In the genomic region with DNA sequence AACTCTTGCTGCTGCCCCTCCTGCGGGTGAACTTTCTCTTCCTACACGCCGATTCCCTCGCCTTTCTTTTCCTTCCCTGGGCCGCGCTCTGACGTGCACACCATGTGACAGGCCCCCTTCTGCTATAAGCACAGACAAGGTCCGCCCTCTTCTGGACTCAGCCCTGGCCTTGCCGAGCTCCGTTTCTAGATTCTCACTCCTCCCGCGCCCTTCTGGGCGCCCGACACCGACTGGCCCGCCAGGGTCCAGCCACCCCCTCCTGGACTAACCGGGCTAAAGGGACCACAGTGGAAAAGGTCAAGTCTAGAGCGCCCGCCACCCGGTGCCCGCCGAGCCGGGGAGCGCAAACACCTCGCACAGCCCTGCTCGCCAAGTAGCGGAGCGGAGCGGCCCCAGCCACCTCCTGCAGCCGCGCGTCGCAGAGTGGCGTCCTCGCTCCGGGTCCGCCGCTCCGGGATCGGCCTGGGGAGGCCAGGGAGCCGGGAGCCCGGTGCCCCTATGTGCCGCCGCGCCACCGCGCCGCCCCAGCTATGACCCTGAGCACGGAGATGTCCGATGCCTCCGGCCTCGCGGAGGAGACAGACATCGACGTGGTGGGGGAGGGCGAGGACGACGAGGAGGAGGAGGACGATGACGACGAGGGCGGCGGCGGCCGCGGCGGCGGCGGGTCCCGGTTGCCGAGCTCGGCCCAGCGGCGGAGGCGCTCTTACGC, we compare ENCODE assay signal across 8 mouse cellular contexts. TPM values are rescaled to one million over a fixed set of nuclear protein-coding genes. Genes with fewer than 3 reads are reported as not detected.
DNase-seq lines count a peak whose midpoint lies in the region; ATAC-seq and TF ChIP-seq lines count a peak whose summit lies in the region.

A gene (plus strand): TSS at position 153 of the 712 bp plus-strand sequence.

- intact Hi-C loops in left cerebral cortex, adult 2 months (cut with DNase I): loop anchor here (5.0 kb wide), 2 partner anchors 218 to 233 kb away; no protein-coding TSS in a partner anchor
- intact Hi-C loops in left cerebral cortex, postnatal 25 days (cut with DNase I): loop anchor here (5.0 kb wide), 1 partner anchor 233 kb away; no protein-coding TSS in a partner anchor

- no peaks in the 10 kb centered on the region for H3K36me3 ChIP-seq in heart, embryonic 11.5 days (ENCODE audit: control insufficient read depth, insufficient read depth, low read length)
- H3K36me3 ChIP-seq in kidney, embryonic 14.5 days (ENCODE audit: control insufficient read depth, insufficient read depth, low read length): no peaks in the 10 kb centered on the region
- H3K36me3 ChIP-seq in lung, postnatal 0 days (ENCODE audit: insufficient read depth, low read length): no peaks in the 10 kb centered on the region

- WGBS in heart, embryonic 11.5 days (ENCODE audit: insufficient replicate concordance): under 1% methylated on average over 57 of the region's 76 CpGs
- WGBS in kidney, embryonic 14.5 days: 2% methylated on average over 60 of the region's 76 CpGs
- under 1% methylated on average over 57 of the region's 76 CpGs for WGBS in lung, postnatal 0 days

- peak within 1 kb of the TSS; percentile 59; the same call in 1 of the 2 replicates for H3K9ac ChIP-seq in heart, embryonic 11.5 days (ENCODE audit: low read depth, low read length)
- peak within 1 kb of the TSS; percentile 72 for H3K9ac ChIP-seq in kidney, embryonic 14.5 days (ENCODE audit: low read depth, low read length)
- H3K9ac ChIP-seq in lung, postnatal 0 days (replicated peaks; ENCODE audit: low read depth): no peak within 1 kb of the TSS

- H3K4me2 ChIP-seq in heart, embryonic 11.5 days: peak within 1 kb of the TSS; percentile 87
- H3K4me2 ChIP-seq in kidney, embryonic 14.5 days (replicated peaks; ENCODE audit: low read depth, low read length): peak within 1 kb of the TSS; percentile 57
- H3K4me2 ChIP-seq in lung, postnatal 0 days (replicated peaks; ENCODE audit: low read depth, low read length): peak within 1 kb of the TSS; percentile 77

- H3K9me3 ChIP-seq in heart, embryonic 11.5 days (replicated peaks; ENCODE audit: control insufficient read depth, low read length): no peaks in the 10 kb centered on the region
- no peaks in the 10 kb centered on the region for H3K9me3 ChIP-seq in kidney, embryonic 14.5 days (ENCODE audit: control insufficient read depth, low read length)
- no peaks in the 10 kb centered on the region for H3K9me3 ChIP-seq in lung, postnatal 0 days (ENCODE audit: low read length)

- H3K27ac ChIP-seq in left cerebral cortex, adult 2 months: no peak within 1 kb of the TSS
- H3K27ac ChIP-seq in cortical plate, adult 2 months (ENCODE audit: insufficient read depth, low read length): no peak within 1 kb of the TSS; the same call in 1 of the 2 replicates
- 0 out of 2 replicates have a peak within 1 kb of the TSS, but pooled peaks have one; percentile 29 for H3K27ac ChIP-seq in heart, embryonic 11.5 days (ENCODE audit: low read depth, low read length)
- peak within 1 kb of the TSS; percentile 82 for H3K27ac ChIP-seq in kidney, embryonic 14.5 days (ENCODE audit: low read depth, low read length)
- no peak within 1 kb of the TSS for H3K27ac ChIP-seq in lung, postnatal 0 days (ENCODE audit: low read length)

- 0 out of 2 replicates have a peak, but pooled peaks have one; percentile 18 for TF ChIP-seq POLR2A in cortical plate, adult 2 months (IDR thresholded peaks at IDR 0.05; ENCODE audit: extremely low read depth, insufficient read depth, low read length)

- H3K4me3 ChIP-seq in left cerebral cortex, adult 2 months: peak within 1 kb of the TSS; percentile 28
- 0 out of 2 replicates have a peak within 1 kb of the TSS, but pooled peaks have one; percentile 15 for H3K4me3 ChIP-seq in cortical plate, adult 2 months (ENCODE audit: insufficient read depth, low read length)
- peak within 1 kb of the TSS; percentile 56 for H3K4me3 ChIP-seq in heart, embryonic 11.5 days (ENCODE audit: low read depth, low read length)
- H3K4me3 ChIP-seq in kidney, embryonic 14.5 days (ENCODE audit: low read length): peak within 1 kb of the TSS; percentile 49
- H3K4me3 ChIP-seq in lung, postnatal 0 days (ENCODE audit: low read depth, low read length): peak within 1 kb of the TSS; percentile 46

- no peak for TF ChIP-seq EP300 in lung, postnatal 0 days (IDR thresholded peaks at IDR 0.05)

- DNase-seq in left cerebral cortex, adult 2 months (ENCODE audit: extremely low spot score in 1 of 2, low spot score in 2 of 2): peak in 1 of 2 experiments; percentile 19
- no peak for DNase-seq in left cerebral cortex, postnatal 25 days (ENCODE audit: low spot score in 2 of 2)
- peak; percentile 70 for DNase-seq in lung, postnatal 0 days (ENCODE audit: low spot score)
- peak; percentile 39 for DNase-seq in ovary, postnatal 36 days (ENCODE audit: low spot score)
- no peak for DNase-seq in layer of hippocampus, postnatal 14 days (ENCODE audit: low spot score in 2 of 2)

- ATAC-seq in heart, embryonic 11.5 days (replicated peaks; ENCODE audit: insufficient number of reproducible peaks, low FRiP score, low TSS enrichment): peak; percentile 80
- peak; percentile 92 for ATAC-seq in kidney, embryonic 14.5 days (ENCODE audit: low FRiP score, low TSS enrichment)
- ATAC-seq in lung, postnatal 0 days: peak; percentile 89

- TF ChIP-seq CTCF in left cerebral cortex, adult 2 months (IDR thresholded peaks at IDR 0.05): no peak
- TF ChIP-seq CTCF in cortical plate, adult 2 months (IDR thresholded peaks at IDR 0.05; ENCODE audit: extremely low read depth, insufficient read depth, low read length): no peak
- no peak for TF ChIP-seq CTCF in lung, postnatal 0 days (IDR thresholded peaks at IDR 0.05)

- H3K27me3 ChIP-seq in heart, embryonic 11.5 days (ENCODE audit: control insufficient read depth, insufficient read depth, low read length): peaks cover 86% of the 10 kb centered on the region
- peaks cover 62% of the 10 kb centered on the region for H3K27me3 ChIP-seq in kidney, embryonic 14.5 days (ENCODE audit: control insufficient read depth, insufficient read depth, low read length)
- peaks cover 85% of the 10 kb centered on the region for H3K27me3 ChIP-seq in lung, postnatal 0 days (replicated peaks; ENCODE audit: insufficient read depth, low read length)

- no peaks in the 10 kb centered on the region for H3K4me1 ChIP-seq in cortical plate, adult 2 months (ENCODE audit: control insufficient read depth, insufficient read depth, low read length)
- H3K4me1 ChIP-seq in heart, embryonic 11.5 days (ENCODE audit: control insufficient read depth, insufficient read depth, low read length): peaks cover 7% of the 10 kb centered on the region; the same call in 1 of the 2 replicates
- 0 out of 2 replicates have a peak, but pooled peaks cover 4% of the 10 kb centered on the region for H3K4me1 ChIP-seq in kidney, embryonic 14.5 days (ENCODE audit: control insufficient read depth, insufficient read depth, low read length)
- H3K4me1 ChIP-seq in lung, postnatal 0 days (ENCODE audit: insufficient read depth, low read depth, low read length): peaks cover 8% of the 10 kb centered on the region

RNA-seq across cellular contexts. Expression of the gene that starts here (rescaled TPM):
- 1 to 10 TPM; 1.5 to 1.9 TPM for total RNA-seq in left cerebral cortex, adult 2 months (2021)
- 1 to 10 TPM in 1 of 2 experiments, under 1 TPM in 1; 0.92 to 1.6 TPM for total RNA-seq in left cerebral cortex, postnatal 25 days (2021)
- 0.59 and 1.0 TPM in 2 replicates for polyA plus RNA-seq in cortical plate, adult 2 months (2012; rRNA removed)
- polyA plus RNA-seq in heart, embryonic 11.5 days (2014; fragmentation: Nextera tagmentation; extraction: Ambion mirVana): 0.13 and 0.20 TPM in 2 replicates
- 8.5 and 12.8 TPM in 2 replicates for polyA plus RNA-seq in kidney, embryonic 14.5 days (2014; fragmentation: Nextera tagmentation; extraction: Ambion mirVana)
- 0.05 TPM in 2 replicates for polyA plus RNA-seq in lung, postnatal 0 days (2015; fragmentation: Nextera tagmentation; extraction: Ambion mirVana)
- total RNA-seq in layer of hippocampus, postnatal 14 days (2021): 1 to 10 TPM; 1.1 to 1.4 TPM

Comparison
In these comparisons a context has a peak if more than half of its experiments do, and no peak if none do; other contexts are left out.
1. Peak in ATAC-seq, H3K4me3 ChIP-seq, H3K27ac ChIP-seq, H3K9ac ChIP-seq and H3K4me2 ChIP-seq in heart, embryonic 11.5 days; RNA of the gene not detected or under 1 TPM.
2. Peak in DNase-seq, ATAC-seq, H3K4me3 ChIP-seq and H3K4me2 ChIP-seq in lung, postnatal 0 days; RNA of the gene not detected or under 1 TPM.